Mouse (Mus musculus) limb, embryonic 14.5 days (tissue): ENCODE data around the gene Cnpy2. TPM values are rescaled to one million over a fixed set of nuclear protein-coding genes. Genes with fewer than 3 reads are reported as not detected.
"Not testable (repeated sequence)": the region's sequence is repeated elsewhere in the genome, so short reads cannot be mapped to it uniquely, and the experiment has no call there.

Experiments used
- ATAC-seq: fragments of 200-750 bp; cut with Nextera tagmentation; 2 replicates; pipeline ENCODE4 v1.8.0; 2017; ENCODE audit warnings: low read depth, moderate number of reproducible peaks, moderate TSS enrichment; ENCODE audit not compliant: low FRiP score
- DNase-seq: peaks from one replicate; pipeline ENCODE4 v3.0.0-alpha.2; 2015; ENCODE audit warnings: low spot score
- H3K27ac ChIP-seq: fragments of 300-500 bp; sonication (generic); replicated peaks from 2 replicates; pipeline ENCODE4 v1.5.1; 2014; ENCODE audit warnings: low read depth, mild to moderate bottlenecking, low read length, moderate library complexity, mixed read lengths
- H3K27me3 ChIP-seq: fragments of 300-500 bp; sonication (generic); 2 replicates; pipeline ENCODE4 v1.6.1; 2014; ENCODE audit warnings: low read length, mixed read lengths; ENCODE audit not compliant: control insufficient read depth, insufficient read depth
- H3K36me3 ChIP-seq: fragments of 300-500 bp; sonication (generic); 2 replicates; pipeline ENCODE4 v1.6.1; 2014; ENCODE audit warnings: mild to moderate bottlenecking, low read length, moderate library complexity, mixed read lengths; ENCODE audit not compliant: control insufficient read depth, insufficient read depth
- H3K4me1 ChIP-seq: fragments of 300-500 bp; sonication (generic); 2 replicates; pipeline ENCODE4 v1.6.1; 2014; ENCODE audit warnings: antibody characterized with exemption, low read length, mixed read lengths; ENCODE audit not compliant: control insufficient read depth, insufficient read depth
- H3K4me2 ChIP-seq: fragments of 300-500 bp; sonication (generic); replicated peaks from 2 replicates; pipeline ENCODE4 v1.6.1; 2014; ENCODE audit warnings: low read depth, mild to moderate bottlenecking, low read length, moderate library complexity; ENCODE audit not compliant: severe bottlenecking
- H3K4me3 ChIP-seq: fragments of 300-500 bp; sonication (generic); replicated peaks from 2 replicates; pipeline ENCODE4 v1.5.1; 2014; ENCODE audit warnings: low read length
- H3K9ac ChIP-seq: fragments of 300-500 bp; sonication (generic); 2 replicates; pipeline ENCODE4 v1.6.1; 2014; ENCODE audit warnings: mild to moderate bottlenecking, low read depth, low read length, moderate library complexity; ENCODE audit not compliant: severe bottlenecking
- H3K9me3 ChIP-seq: fragments of 300-500 bp; sonication (generic); 2 replicates; pipeline ENCODE4 v1.6.1; 2016; ENCODE audit warnings: low read length; ENCODE audit not compliant: control insufficient read depth
- POLR2A ChIP-seq: fragments of 200-500 bp; IDR thresholded peaks from 2 replicates; pipeline ENCODE4 v1.8.0; 2012; ENCODE audit warnings: inconsistent platforms, mild to moderate bottlenecking, moderate library complexity, borderline replicate concordance; ENCODE audit not compliant: insufficient read depth, insufficient read length; ENCODE audit errors: extremely low read depth
- WGBS: fragments of 180-500 bp; shearing (Covaris S2); extraction: QIAGEN DNeasy Blood & Tissue Kit; methylation state at CpG from one replicate; pipeline ENCODE4 v1.1.7; 2014; 5-methylcytosine and 5-hydroxymethylcytosine counted together
- polyA plus RNA-seq, 2 experiments: library from polyadenylated mRNA; depleted of rRNA in 1 of 2; stranded (reverse) in 1 of 2; unstranded in 1 of 2; fragments of >200 nt; fragmentation: Nextera tagmentation in 1 of 2; extraction: Ambion mirVana in 1 of 2; gene quantifications; 2 replicates each; pipeline versions ENCODE4 v1.2.1 to v1.2.3; 2012 to 2014

Cnpy2 gene
- polyA plus RNA-seq, 2 experiments, result 169 to 387 TPM

- Histone ChIP-seq H3K27ac (no peak overlapping the region), H3K36me3 (peaks cover 73% of the 10 kb centered on the region), H3K4me3 (no peak overlapping the region), H3K27me3 (no peaks in the 10 kb centered on the region), H3K4me2 (no peak overlapping the region), H3K4me1 (no peaks in the 10 kb centered on the region), H3K9me3 (no peaks in the 10 kb centered on the region), H3K9ac (no peak overlapping the region)
- 90% methylated on average over 14 of the region's 14 CpGs for WGBS
- ATAC-seq (no peak), DNase-seq (no peak)
- TF ChIP-seq POLR2A, result no peak
Measured at GRCm38 (mm10) chr10:128281682-128282081, 40.6 kb upstream of the Cnpy2 start.

- ATAC-seq (no peak), DNase-seq (no peak)
- 87% methylated on average over 20 of the region's 20 CpGs for WGBS
- H3K4me2 ChIP-seq, result no peak overlapping the region
- no peaks in the 10 kb centered on the region for H3K9me3 ChIP-seq
- H3K36me3 ChIP-seq, result peaks cover 67% of the 10 kb centered on the region
- H3K27ac ChIP-seq, result no peak overlapping the region
- TF ChIP-seq POLR2A, result no peak
- no peaks in the 10 kb centered on the region for H3K4me1 ChIP-seq
- H3K9ac ChIP-seq, result no peak overlapping the region
- H3K4me3 ChIP-seq, result no peak overlapping the region
- H3K27me3 ChIP-seq, result no peaks in the 10 kb centered on the region
Measured at GRCm38 (mm10) chr10:128282886-128283450, 39.3 kb upstream of the Cnpy2 start.

GRCm38 (mm10) chr10:128283604-128284579 is 38.4 kb upstream of the Cnpy2 start:
- peaks cover 71% of the 10 kb centered on the region for H3K36me3 ChIP-seq

GRCm38 (mm10) chr10:128290594-128290993 is 31.7 kb upstream of the Cnpy2 start:
- H3K9ac ChIP-seq, H3K4me1 ChIP-seq, ATAC-seq, H3K27ac ChIP-seq, H3K9me3 ChIP-seq, H3K27me3 ChIP-seq, DNase-seq, H3K4me2 ChIP-seq, H3K4me3 ChIP-seq: not testable (repeated sequence)
- H3K36me3 ChIP-seq, result peaks cover 53% of the 10 kb centered on the region
- 83% methylated on average over 1 of the region's 1 CpGs for WGBS

More at GRCm38 (mm10) chr10:128283604-128284579, 38.4 kb upstream of the Cnpy2 start:
- Histone ChIP-seq H3K9ac (no peak overlapping the region), H3K4me1 (no peaks in the 10 kb centered on the region), H3K4me2 (no peak overlapping the region), H3K27ac (no peak overlapping the region), H3K9me3 (no peaks in the 10 kb centered on the region), H3K4me3 (no peak overlapping the region), H3K27me3 (no peaks in the 10 kb centered on the region)
- 67% methylated on average over 31 of the region's 31 CpGs for WGBS
- DNase-seq (peak; percentile 52), ATAC-seq (no peak)
- no peak for TF ChIP-seq POLR2A

- Histone ChIP-seq H3K4me3 (no peak overlapping the region), H3K27me3 (no peaks in the 10 kb centered on the region), H3K4me2 (no peak overlapping the region), H3K9me3 (no peaks in the 10 kb centered on the region), H3K9ac (no peak overlapping the region), H3K36me3 (peaks cover 19% of the 10 kb centered on the region), H3K4me1 (peaks cover 2% of the 10 kb centered on the region; the same call in 1 of the 2 replicates), H3K27ac (no peak overlapping the region)
- ATAC-seq (no peak), DNase-seq (no peak)
- WGBS, result 75% methylated on average over 13 of the region's 13 CpGs
- no peak for TF ChIP-seq POLR2A
Measured at GRCm38 (mm10) chr10:128296370-128297090, 25.7 kb upstream of the Cnpy2 start.
